ENCODE assay signal across 17 mouse cellular contexts in genomic region chr7:143021356-143022164, GRCm38 (mm10). TPM values are rescaled to one million over a fixed set of nuclear protein-coding genes. Genes with fewer than 3 reads are reported as not detected.
DNase-seq lines count a peak whose midpoint lies in the region; ATAC-seq and TF ChIP-seq lines count a peak whose summit lies in the region.
"Had no signal": no experiment of that assay in that cellular context is flagged by ENCODE, and none has a peak within 500 bp of the region (broad histone marks: within the 10 kb centered on the region; RNA-seq: fewer than 3 reads in every experiment).

No protein-coding gene starts in this region.

- DNase-seq in liver, adult 2 months (ENCODE audit: extremely low read depth, low read depth, low spot score) = no peak
- DNase-seq in liver = no peak
- DNase-seq in CH12.LX (ENCODE audit: extremely low read depth) = peak; percentile 83
- DNase-seq in intestine, embryonic 14.5 days (ENCODE audit: low spot score) = no peak
- DNase-seq in splenic B cell, adult 2 months (ENCODE audit: low read depth, low spot score) = peak; percentile 60
- DNase-seq in thymus, adult 18-20 months = no peak
- DNase-seq in forebrain, postnatal 0 days = no peak
- DNase-seq: cerebellum, adult 9-10 months; heart, postnatal 14 days; kidney, adult 11 months; lung, postnatal 4 days; spleen, adult 18-20 months; thymus, postnatal 36 days had no signal

- 61% methylated on average over 5 of the region's 5 CpGs for WGBS in liver, adult 2 months
- WGBS in intestine, embryonic 14.5 days = 59% methylated on average over 5 of the region's 5 CpGs
- 66% methylated on average over 5 of the region's 5 CpGs for WGBS in midbrain, embryonic 15.5 days
- 68% methylated on average over 5 of the region's 5 CpGs for WGBS in forebrain, postnatal 0 days

- no peaks in the 10 kb centered on the region for H3K4me1 ChIP-seq in liver, adult 2 months (ENCODE audit: control insufficient read depth, insufficient read depth, low read length)
- H3K4me1 ChIP-seq in CH12.LX (ENCODE audit: control insufficient read depth in 1 of 2, insufficient read depth in 2 of 2) = peaks cover 30 to 73% of the 10 kb centered on the region in 2 experiments
- 0 out of 2 replicates have a peak, but pooled peaks cover 4% of the 10 kb centered on the region for H3K4me1 ChIP-seq in intestine, embryonic 14.5 days (replicated peaks; ENCODE audit: control insufficient read depth, insufficient read depth, low read length)
- H3K4me1 ChIP-seq in midbrain, embryonic 15.5 days = no peaks in the 10 kb centered on the region
- H3K4me1 ChIP-seq in forebrain, postnatal 0 days (ENCODE audit: insufficient read depth) = no peaks in the 10 kb centered on the region

- peak; percentile 51; the same call in 1 of the 2 replicates for TF ChIP-seq EP300 in CH12.LX (IDR thresholded peaks at IDR 0.05; ENCODE audit: low read length)

- 0 out of 2 replicates have a peak, but pooled peaks have one; percentile 50 for ATAC-seq in intestine, embryonic 14.5 days (replicated peaks; ENCODE audit: low FRiP score, low TSS enrichment, low read depth)
- ATAC-seq in midbrain, embryonic 15.5 days (replicated peaks) = no peak
- ATAC-seq in forebrain, postnatal 0 days = no peak
- ATAC-seq: forebrain, embryonic 16.5 days had no signal

- TF ChIP-seq POLR2A in liver, adult 2 months (IDR thresholded peaks at IDR 0.05; ENCODE audit: extremely low read depth, insufficient read depth, low read length) = no peak
- peak; percentile 40; the same call in 1 of the 2 replicates for TF ChIP-seq POLR2A in CH12.LX (IDR thresholded peaks at IDR 0.05; ENCODE audit: low read depth, low read length)

- H3K4me2 ChIP-seq in CH12.LX (ENCODE audit: insufficient read depth, low read depth, poor library complexity, severe bottlenecking) = peak overlapping the region; percentile 46; the same call in 1 of the 2 replicates
- H3K4me2 ChIP-seq in intestine, embryonic 14.5 days (ENCODE audit: low read length) = no peak overlapping the region
- no peak overlapping the region for H3K4me2 ChIP-seq in midbrain, embryonic 15.5 days
- H3K4me2 ChIP-seq in forebrain, postnatal 0 days (ENCODE audit: low read depth) = no peak overlapping the region
- H3K4me2 ChIP-seq: limb, embryonic 13.5 days had no signal

- no peaks in the 10 kb centered on the region for H3K79me2 ChIP-seq in liver, adult 2 months (ENCODE audit: control insufficient read depth, insufficient read depth, low read length)
- no peaks in the 10 kb centered on the region for H3K79me2 ChIP-seq in CH12.LX (replicated peaks; ENCODE audit: control insufficient read depth, extremely low read depth, insufficient read depth, poor library complexity, severe bottlenecking)

- TF ChIP-seq CTCF in liver, adult 2 months (IDR thresholded peaks at IDR 0.05; ENCODE audit: low read depth, low read length) = no peak
- TF ChIP-seq CTCF in CH12.LX (conservative IDR thresholded peaks at IDR 0.05 in 1 of 2, IDR thresholded peaks at IDR 0.05 in 1 of 2; ENCODE audit: low read depth in 2 of 2, low read length in 2 of 2) = no peak
- no peak for TF ChIP-seq CTCF in forebrain, postnatal 0 days (IDR thresholded peaks at IDR 0.05; ENCODE audit: low read depth)

- H3K36me3 ChIP-seq in liver, adult 2 months (ENCODE audit: control insufficient read depth, insufficient read depth, low read length) = no peaks in the 10 kb centered on the region
- peaks cover 3 to 38% of the 10 kb centered on the region in 2 experiments for H3K36me3 ChIP-seq in CH12.LX (replicated peaks in 1 of 2; ENCODE audit: control insufficient read depth in 1 of 2, insufficient read depth in 1 of 2, low read length in 1 of 2)
- no peaks in the 10 kb centered on the region for H3K36me3 ChIP-seq in intestine, embryonic 14.5 days (ENCODE audit: control insufficient read depth, insufficient read depth, low read length)
- H3K36me3 ChIP-seq in splenic B cell, adult 2 months (ENCODE audit: control insufficient read depth, insufficient read depth, low read length, poor library complexity, severe bottlenecking) = peaks cover 2% of the 10 kb centered on the region
- no peaks in the 10 kb centered on the region for H3K36me3 ChIP-seq in midbrain, embryonic 15.5 days (replicated peaks)
- peaks cover 6% of the 10 kb centered on the region for H3K36me3 ChIP-seq in forebrain, postnatal 0 days (ENCODE audit: insufficient read depth)

- no peaks in the 10 kb centered on the region for H3K27me3 ChIP-seq in liver, adult 2 months (ENCODE audit: control insufficient read depth, insufficient read depth, low read length)
- H3K27me3 ChIP-seq in CH12.LX (replicated peaks) = no peaks in the 10 kb centered on the region
- H3K27me3 ChIP-seq in intestine, embryonic 14.5 days (replicated peaks; ENCODE audit: control insufficient read depth, insufficient read depth, low read length) = no peaks in the 10 kb centered on the region; the same call in 1 of the 2 replicates
- H3K27me3 ChIP-seq in splenic B cell, adult 2 months (ENCODE audit: control insufficient read depth, insufficient read depth, low read length, poor library complexity, severe bottlenecking) = no peaks in the 10 kb centered on the region
- no peaks in the 10 kb centered on the region for H3K27me3 ChIP-seq in midbrain, embryonic 15.5 days (replicated peaks)
- H3K27me3 ChIP-seq in forebrain, postnatal 0 days (ENCODE audit: insufficient read depth, low read length) = no peaks in the 10 kb centered on the region
- H3K27me3 ChIP-seq: limb, embryonic 13.5 days had no signal

- TF ChIP-seq RAD21 in CH12.LX (IDR thresholded peaks at IDR 0.05; ENCODE audit: low read depth, low read length) = no peak

- H3K9ac ChIP-seq in liver, adult 2 months (ENCODE audit: low read depth, low read length) = no peak overlapping the region
- peak overlapping the region; percentile 25; the same call in 1 of the 2 replicates for H3K9ac ChIP-seq in CH12.LX (ENCODE audit: insufficient read depth, low read depth)
- no peak overlapping the region for H3K9ac ChIP-seq in intestine, embryonic 14.5 days (ENCODE audit: low read length)
- no peak overlapping the region for H3K9ac ChIP-seq in midbrain, embryonic 15.5 days
- H3K9ac ChIP-seq in forebrain, postnatal 0 days = no peak overlapping the region
- H3K9ac ChIP-seq: limb, embryonic 13.5 days had no signal

- H3K9me3 ChIP-seq in CH12.LX (replicated peaks; ENCODE audit: low read length) = peaks cover 13% of the 10 kb centered on the region
- no peaks in the 10 kb centered on the region for H3K9me3 ChIP-seq in intestine, embryonic 14.5 days (ENCODE audit: control insufficient read depth, low read length)
- H3K9me3 ChIP-seq in midbrain, embryonic 15.5 days = no peaks in the 10 kb centered on the region
- no peaks in the 10 kb centered on the region for H3K9me3 ChIP-seq in forebrain, postnatal 0 days (ENCODE audit: low read length)
- H3K9me3 ChIP-seq: limb, embryonic 13.5 days had no signal

- peak overlapping the region; percentile 26; the same call in 1 of the 2 replicates for H3K27ac ChIP-seq in liver, adult 2 months (replicated peaks; ENCODE audit: insufficient read depth, low read depth, low read length)
- peak overlapping the region; percentile 92 for H3K27ac ChIP-seq in CH12.LX (ENCODE audit: insufficient read depth, low read depth)
- no peak overlapping the region for H3K27ac ChIP-seq in intestine, embryonic 14.5 days (ENCODE audit: low read depth)
- no peak overlapping the region for H3K27ac ChIP-seq in midbrain, embryonic 15.5 days
- H3K27ac ChIP-seq in forebrain, postnatal 0 days (ENCODE audit: low read depth, low read length) = no peak overlapping the region
- H3K27ac ChIP-seq: limb, embryonic 13.5 days had no signal

- dilution Hi-C loops in CH12.LX (cut with MboI; ENCODE audit: extremely low pct_ligation_motif_present, extremely low pct_unique_long_range_greater_than_20kb, low sequenced_read_pairs) = no loop called here

- in situ Hi-C loops in CH12.LX (cut with MboI; ENCODE audit: low pct_ligation_motif_present, low pct_unique_long_range_greater_than_20kb, low sequenced_read_pairs) = loop anchor here (25.0 kb wide), 1 partner anchor 559 kb away; the partner anchor contains the start of gene Lsp1

- no peak overlapping the region for H3K4me3 ChIP-seq in liver, adult 2 months (ENCODE audit: insufficient read depth, low read depth, low read length)
- H3K4me3 ChIP-seq in CH12.LX (replicated peaks in 1 of 3; ENCODE audit: low read depth in 2 of 3, low read length in 2 of 3, poor library complexity in 1 of 3) = no peak overlapping the region
- no peak overlapping the region for H3K4me3 ChIP-seq in intestine, embryonic 14.5 days (ENCODE audit: low read depth, low read length)
- H3K4me3 ChIP-seq in midbrain, embryonic 15.5 days = no peak overlapping the region
- no peak overlapping the region for H3K4me3 ChIP-seq in forebrain, postnatal 0 days (ENCODE audit: low read depth, low read length)
- H3K4me3 ChIP-seq: limb, embryonic 13.5 days; myocyte had no signal

RNA-seq across cellular contexts. Expression of gene Tspan32, which starts 16.7 kb away (rescaled TPM):
- total RNA-seq in liver, adult 2 months (2014; rRNA removed) = 0.46 and 1.1 TPM in 2 replicates
- polyA plus RNA-seq in liver, adult 2 months (2012; rRNA removed) = 0.56 and 1.0 TPM in 2 replicates
- total RNA-seq in CH12.LX (2012; rRNA removed) (27.2 and 28.2 TPM in 2 replicates), CH12.LX (2014; rRNA removed) (34.5 and 40.5 TPM in 2 replicates)
- polyA plus RNA-seq in CH12.LX (2012; ENCODE audit: insufficient read length, low read depth) = 28.6 and 29.9 TPM in 2 replicates
- polyA plus RNA-seq in intestine, embryonic 14.5 days (2014; fragmentation: Nextera tagmentation; extraction: Ambion mirVana) = 1.5 and 1.6 TPM in 2 replicates
- polyA plus RNA-seq in midbrain, embryonic 15.5 days (2015; fragmentation: Nextera tagmentation; extraction: Ambion mirVana) = 0.66 and 0.97 TPM in 2 replicates
- 1.4 TPM in 1 of 2 replicates, not detected in the other for total RNA-seq in forebrain, postnatal 0 days (2014; rRNA removed)
- polyA plus RNA-seq in forebrain, postnatal 0 days (2015; fragmentation: Nextera tagmentation; extraction: Ambion mirVana) = 0.53 and 0.56 TPM in 2 replicates

RNA-seq across cellular contexts. Expression of gene Cd81, which starts 31.0 kb away (rescaled TPM):
- 363 and 420 TPM in 2 replicates for total RNA-seq in liver, adult 2 months (2014; rRNA removed)
- polyA plus RNA-seq in liver, adult 2 months (2012; rRNA removed) = 616 and 625 TPM in 2 replicates
- total RNA-seq in CH12.LX (2012; rRNA removed) (275 and 327 TPM in 2 replicates), CH12.LX (2014; rRNA removed) (334 and 352 TPM in 2 replicates)
- polyA plus RNA-seq in CH12.LX (2012; ENCODE audit: insufficient read length, low read depth) = 318 and 325 TPM in 2 replicates
- polyA plus RNA-seq in intestine, embryonic 14.5 days (2014; fragmentation: Nextera tagmentation; extraction: Ambion mirVana) = 457 and 534 TPM in 2 replicates
- polyA plus RNA-seq in midbrain, embryonic 15.5 days (2015; fragmentation: Nextera tagmentation; extraction: Ambion mirVana) = 374 and 398 TPM in 2 replicates
- 349 and 423 TPM in 2 replicates for total RNA-seq in forebrain, postnatal 0 days (2014; rRNA removed)
- 470 and 473 TPM in 2 replicates for polyA plus RNA-seq in forebrain, postnatal 0 days (2015; fragmentation: Nextera tagmentation; extraction: Ambion mirVana)

RNA-seq across cellular contexts. Expression of gene Tssc4, which starts 47.5 kb away (rescaled TPM):
- 11.9 and 13.4 TPM in 2 replicates for total RNA-seq in liver, adult 2 months (2014; rRNA removed)
- polyA plus RNA-seq in liver, adult 2 months (2012; rRNA removed) = 45.6 and 47.7 TPM in 2 replicates
- total RNA-seq in CH12.LX (2012; rRNA removed) (49.8 and 58.7 TPM in 2 replicates), CH12.LX (2014; rRNA removed) (47.3 and 55.1 TPM in 2 replicates)
- polyA plus RNA-seq in CH12.LX (2012; ENCODE audit: insufficient read length, low read depth) = 44.1 and 49.6 TPM in 2 replicates
- polyA plus RNA-seq in intestine, embryonic 14.5 days (2014; fragmentation: Nextera tagmentation; extraction: Ambion mirVana) = 59.1 and 60.3 TPM in 2 replicates
- polyA plus RNA-seq in midbrain, embryonic 15.5 days (2015; fragmentation: Nextera tagmentation; extraction: Ambion mirVana) = 103 and 114 TPM in 2 replicates
- 71.5 and 86.5 TPM in 2 replicates for total RNA-seq in forebrain, postnatal 0 days (2014; rRNA removed)
- polyA plus RNA-seq in forebrain, postnatal 0 days (2015; fragmentation: Nextera tagmentation; extraction: Ambion mirVana) = 91.8 and 101 TPM in 2 replicates

RNA-seq across cellular contexts. Expression of gene Ascl2, which starts 52.5 kb away (rescaled TPM):
- not detected in 2 replicates for total RNA-seq in liver, adult 2 months (2014; rRNA removed)
- 0.11 TPM in 1 of 2 replicates, not detected in the other for polyA plus RNA-seq in liver, adult 2 months (2012; rRNA removed)
- total RNA-seq in CH12.LX (2012; rRNA removed) (not detected in 2 replicates), CH12.LX (2014; rRNA removed) (not detected in 2 replicates)
- not detected in 2 replicates for polyA plus RNA-seq in CH12.LX (2012; ENCODE audit: insufficient read length, low read depth)
- 11.3 and 13.9 TPM in 2 replicates for polyA plus RNA-seq in intestine, embryonic 14.5 days (2014; fragmentation: Nextera tagmentation; extraction: Ambion mirVana)
- polyA plus RNA-seq in midbrain, embryonic 15.5 days (2015; fragmentation: Nextera tagmentation; extraction: Ambion mirVana) = 0.20 and 0.58 TPM in 2 replicates
- total RNA-seq in forebrain, postnatal 0 days (2014; rRNA removed) = 0.54 TPM in 1 of 2 replicates, not detected in the other
- 0.44 and 0.52 TPM in 2 replicates for polyA plus RNA-seq in forebrain, postnatal 0 days (2015; fragmentation: Nextera tagmentation; extraction: Ambion mirVana)
- polyA plus RNA-seq: myocyte had no signal

Comparison
In these comparisons a context has a peak if more than half of its experiments do, and no peak if none do; other contexts are left out.
1. DNase-seq: peak in CH12.LX (single experiment) and splenic B cell, adult 2 months (single experiment); none in liver, adult 2 months (single experiment), liver (single experiment), intestine, embryonic 14.5 days (single experiment), thymus, adult 18-20 months (0 of 2) and forebrain, postnatal 0 days (single experiment).
2. H3K27ac ChIP-seq: peak in liver, adult 2 months (single experiment) and CH12.LX (single experiment); none in intestine, embryonic 14.5 days (single experiment), midbrain, embryonic 15.5 days (single experiment) and forebrain, postnatal 0 days (single experiment).
3. RNA of gene Tspan32, which starts 16.7 kb away (polyA plus RNA-seq): 28.6 to 29.9 TPM in CH12.LX; 1.5 to 1.6 TPM in intestine, embryonic 14.5 days, 0.56 to 1.0 TPM in liver, adult 2 months, 0.66 to 0.97 TPM in midbrain, embryonic 15.5 days and 0.53 to 0.56 TPM in forebrain, postnatal 0 days; every median in the first group is over 10 times any median in the second.